Mouse (Mus musculus) olfactory bulb, adult 2 months (tissue): ENCODE results near the gene Adam8.

ENCODE experiments used
- CTCF ChIP-seq: fragments of 200-500 bp; IDR thresholded peaks from 2 replicates; pipeline ENCODE4 v1.5.1; 2012; ENCODE audit warnings: low read depth, mild to moderate bottlenecking, low read length, moderate library complexity; ENCODE audit not compliant: insufficient read depth
- POLR2A ChIP-seq: fragments of 200-500 bp; IDR thresholded peaks from 2 replicates; pipeline ENCODE4 v1.6.1; 2012; ENCODE audit warnings: mild to moderate bottlenecking, low read depth, low read length, moderate library complexity; ENCODE audit not compliant: insufficient read depth

DNA sequence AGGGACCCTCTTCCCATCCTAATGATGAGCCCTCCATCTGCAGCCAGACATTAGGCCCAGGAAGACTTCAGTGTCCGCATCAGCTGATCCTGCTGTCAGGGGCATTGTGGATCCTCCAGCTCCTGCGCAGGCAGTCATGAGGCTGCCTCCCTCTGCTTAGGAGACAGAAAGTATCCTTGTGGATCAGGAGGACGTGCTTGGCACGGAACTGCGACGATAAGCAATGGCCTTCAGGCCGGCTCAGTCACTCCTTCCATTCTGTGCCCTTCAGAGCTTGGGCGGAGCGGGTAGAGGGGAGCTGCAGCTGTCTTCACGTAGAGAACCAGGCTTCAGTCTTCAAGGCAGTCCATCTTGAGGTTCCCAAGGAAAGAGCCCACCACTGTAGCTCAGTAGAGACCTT, 31.2 kb downstream of the Adam8 start:
- TF ChIP-seq POLR2A (no peak), CTCF (no peak)
